Mouse (Mus musculus) embryo, embryonic 11.5 days (tissue): ENCODE results near the gene Svep1.

Source experiments
- DNase-seq: peaks from one replicate; pipeline ENCODE4 v3.0.0-alpha.2; 2012; ENCODE audit warnings: low read depth, low spot score

The Svep1 gene

GRCm38 (mm10) chr4:58084155-58084554 is 122.5 kb downstream of the Svep1 start:
- no peak for DNase-seq

GRCm38 (mm10) chr4:58082588-58082987 is 124.1 kb downstream of the Svep1 start:
- DNase-seq: peak; percentile 49

GRCm38 (mm10) chr4:58079631-58080030 is 127.0 kb downstream of the Svep1 start:
- DNase-seq: peak; percentile 37

GRCm38 (mm10) chr4:58077950-58078349 is 128.7 kb downstream of the Svep1 start:
- DNase-seq: no peak

- no peak for DNase-seq
Observed at GRCm38 (mm10) chr4:58077536-58077935, 129.1 kb downstream of the Svep1 start.

- DNase-seq: no peak
Observed at GRCm38 (mm10) chr4:58072888-58073287, 133.8 kb downstream of the Svep1 start.

GRCm38 (mm10) chr4:58068886-58069285 is 137.8 kb downstream of the Svep1 start:
- no peak for DNase-seq

- DNase-seq: no peak
Observed at GRCm38 (mm10) chr4:58064721-58065120, 141.9 kb downstream of the Svep1 start.

GRCm38 (mm10) chr4:58062933-58063332 is 143.7 kb downstream of the Svep1 start:
- no peak for DNase-seq

GRCm38 (mm10) chr4:58055653-58056052 is 151.0 kb downstream of the Svep1 start:
- DNase-seq: no peak

- DNase-seq: no peak
Observed at GRCm38 (mm10) chr4:58054441-58054840, 152.2 kb downstream of the Svep1 start.

- no peak for DNase-seq
Observed at GRCm38 (mm10) chr4:58050746-58051145, 155.9 kb downstream of the Svep1 start.

- no peak for DNase-seq
Observed at GRCm38 (mm10) chr4:58050276-58050675, 156.4 kb downstream of the Svep1 start.

- no peak for DNase-seq
Observed at GRCm38 (mm10) chr4:58044833-58045232, 161.8 kb downstream of the Svep1 start.

- no peak for DNase-seq
Observed at GRCm38 (mm10) chr4:58044356-58044755, 162.3 kb downstream of the Svep1 start.

GRCm38 (mm10) chr4:58040093-58040492 is 166.6 kb downstream of the Svep1 start:
- no peak for DNase-seq

- DNase-seq: no peak
Observed at GRCm38 (mm10) chr4:58037096-58037705, 169.5 kb downstream of the Svep1 start.

- no peak for DNase-seq
Observed at GRCm38 (mm10) chr4:58034663-58035062, 172.0 kb downstream of the Svep1 start.

GRCm38 (mm10) chr4:58032714-58033113 is 173.9 kb downstream of the Svep1 start:
- no peak for DNase-seq

- DNase-seq: no peak
Observed at GRCm38 (mm10) chr4:58009024-58009423, 197.6 kb downstream of the Svep1 start, which contains the start of gene Txndc8. Gene Txndc8 (minus strand): TSS chr4:58009124.

GRCm38 (mm10) chr4:58003501-58003900 is 203.2 kb downstream of the Svep1 start:
- no peak for DNase-seq
